ENCODE assay signal across 31 mouse cellular contexts in genomic region chr11:99640926-99641325, GRCm38 (mm10). TPM values are rescaled to one million over a fixed set of nuclear protein-coding genes. Genes with fewer than 3 reads are reported as not detected.
"Had no signal": no experiment of that assay in that cellular context is flagged by ENCODE, and none has a peak within 500 bp of the region (broad histone marks: within the 10 kb centered on the region; RNA-seq: fewer than 3 reads in every experiment).

No protein-coding gene starts in this region.

- DNase-seq: gastrocnemius, adult 2 months; gastrocnemius, postnatal 10 days; gastrocnemius, postnatal 25 days; heart, adult 18-20 months; heart, postnatal 10 days; heart, postnatal 4 days; kidney, adult 18-20 months; kidney, adult 8-10 months; kidney, postnatal 10 days; kidney, postnatal 25 days; kidney, postnatal 4 days; liver; liver, embryonic 13.5 days had no signal

- H3K9ac ChIP-seq: heart, embryonic 12.5 days; hindbrain, embryonic 12.5 days; hindbrain, embryonic 14.5 days; intestine, embryonic 15.5 days; limb, embryonic 13.5 days; liver, embryonic 13.5 days had no signal

- H3K27ac ChIP-seq: gastrocnemius, adult 2 months; heart, embryonic 10.5 days; hindbrain, embryonic 10.5 days; hindbrain, embryonic 12.5 days; hindbrain, embryonic 14.5 days; intestine, embryonic 15.5 days; layer of hippocampus, adult 2 months; left cerebral cortex, adult 2 months; limb, embryonic 13.5 days; liver, embryonic 13.5 days had no signal

- H3K4me1 ChIP-seq: heart, embryonic 10.5 days; heart, embryonic 12.5 days; hindbrain, embryonic 10.5 days; hindbrain, embryonic 12.5 days; intestine, embryonic 15.5 days; liver, embryonic 13.5 days had no signal

- H3K27me3 ChIP-seq: hindbrain, embryonic 12.5 days; intestine, embryonic 15.5 days; limb, embryonic 13.5 days; liver, embryonic 13.5 days had no signal

- H3K36me3 ChIP-seq: heart, embryonic 10.5 days; heart, embryonic 12.5 days; hindbrain, embryonic 10.5 days; hindbrain, embryonic 12.5 days; intestine, embryonic 15.5 days; limb, embryonic 13.5 days; liver, embryonic 13.5 days had no signal

- H3K4me3 ChIP-seq: gastrocnemius, adult 2 months; heart, embryonic 10.5 days; heart, embryonic 12.5 days; hindbrain, embryonic 10.5 days; hindbrain, embryonic 12.5 days; intestine, embryonic 15.5 days; layer of hippocampus, adult 2 months; left cerebral cortex, adult 2 months; limb, embryonic 13.5 days; liver, embryonic 13.5 days had no signal

- H3K4me2 ChIP-seq: heart, embryonic 12.5 days; hindbrain, embryonic 12.5 days; hindbrain, embryonic 14.5 days; intestine, embryonic 15.5 days; limb, embryonic 13.5 days; liver, embryonic 11.5 days; liver, embryonic 13.5 days had no signal

- ATAC-seq: hindbrain, embryonic 16.5 days; inflammation-experienced regulatory T-cells, adult 6 months; intestine, embryonic 15.5 days; intestine, postnatal 0 days had no signal

- H3K9me3 ChIP-seq: heart, embryonic 10.5 days; heart, embryonic 12.5 days; hindbrain, embryonic 10.5 days; hindbrain, embryonic 12.5 days; intestine, embryonic 15.5 days; limb, embryonic 13.5 days; liver, embryonic 13.5 days had no signal

RNA-seq across cellular contexts. Expression of gene Krtap4-7, which starts 3.0 kb away (rescaled TPM):
- polyA plus RNA-seq: heart, embryonic 10.5 days; heart, embryonic 12.5 days; heart, embryonic 14.5 days; heart, embryonic 16.5 days; hindbrain, embryonic 10.5 days; hindbrain, embryonic 12.5 days; hindbrain, embryonic 14.5 days; hindbrain, embryonic 16.5 days; inflammation-experienced regulatory T-cells, adult 6 months; intestine, embryonic 15.5 days; intestine, postnatal 0 days; kidney, embryonic 14.5 days; kidney, embryonic 16.5 days; limb, embryonic 11.5 days; limb, embryonic 13.5 days; liver, embryonic 11.5 days; liver, embryonic 13.5 days had no signal

RNA-seq across cellular contexts. Expression of gene Krtap4-2, which starts 6.0 kb away (rescaled TPM):
- polyA plus RNA-seq: heart, embryonic 10.5 days; heart, embryonic 12.5 days; heart, embryonic 14.5 days; heart, embryonic 16.5 days; hindbrain, embryonic 10.5 days; hindbrain, embryonic 12.5 days; hindbrain, embryonic 14.5 days; hindbrain, embryonic 16.5 days; inflammation-experienced regulatory T-cells, adult 6 months; intestine, embryonic 15.5 days; intestine, postnatal 0 days; kidney, embryonic 14.5 days; kidney, embryonic 16.5 days; limb, embryonic 11.5 days; limb, embryonic 13.5 days; liver, embryonic 11.5 days; liver, embryonic 13.5 days had no signal

RNA-seq across cellular contexts. Expression of gene Gm11555, which starts 9.1 kb away (rescaled TPM):
- polyA plus RNA-seq: heart, embryonic 10.5 days; heart, embryonic 12.5 days; heart, embryonic 14.5 days; heart, embryonic 16.5 days; hindbrain, embryonic 10.5 days; hindbrain, embryonic 12.5 days; hindbrain, embryonic 14.5 days; hindbrain, embryonic 16.5 days; inflammation-experienced regulatory T-cells, adult 6 months; intestine, embryonic 15.5 days; intestine, postnatal 0 days; kidney, embryonic 14.5 days; kidney, embryonic 16.5 days; limb, embryonic 11.5 days; limb, embryonic 13.5 days; liver, embryonic 11.5 days; liver, embryonic 13.5 days had no signal

RNA-seq across cellular contexts. Expression of gene Krtap4-1, which starts 12.9 kb away (rescaled TPM):
- polyA plus RNA-seq: heart, embryonic 10.5 days; heart, embryonic 12.5 days; heart, embryonic 14.5 days; heart, embryonic 16.5 days; hindbrain, embryonic 10.5 days; hindbrain, embryonic 12.5 days; hindbrain, embryonic 14.5 days; hindbrain, embryonic 16.5 days; inflammation-experienced regulatory T-cells, adult 6 months; intestine, embryonic 15.5 days; intestine, postnatal 0 days; kidney, embryonic 14.5 days; kidney, embryonic 16.5 days; limb, embryonic 11.5 days; limb, embryonic 13.5 days; liver, embryonic 11.5 days; liver, embryonic 13.5 days had no signal

RNA-seq across cellular contexts. Expression of gene Gm11563, which starts 17.8 kb away (rescaled TPM):
- polyA plus RNA-seq: heart, embryonic 10.5 days; heart, embryonic 12.5 days; heart, embryonic 14.5 days; heart, embryonic 16.5 days; hindbrain, embryonic 10.5 days; hindbrain, embryonic 12.5 days; hindbrain, embryonic 14.5 days; hindbrain, embryonic 16.5 days; inflammation-experienced regulatory T-cells, adult 6 months; intestine, embryonic 15.5 days; intestine, postnatal 0 days; kidney, embryonic 14.5 days; kidney, embryonic 16.5 days; limb, embryonic 11.5 days; limb, embryonic 13.5 days; liver, embryonic 11.5 days; liver, embryonic 13.5 days had no signal
